Mouse (Mus musculus): ENCODE measurements around the gene Cd2ap. TPM values are rescaled to one million over a fixed set of nuclear protein-coding genes. Genes with fewer than 3 reads are reported as not detected.

The Cd2ap gene
- polyA plus RNA-seq, 1 experiment from 2014 or later: 8.3 TPM

- no peaks in the 10 kb centered on the region for H3K4me1 ChIP-seq (replicated peaks)
- no peaks in the 10 kb centered on the region for H3K27me3 ChIP-seq
- ATAC-seq: no peak
- WGBS: 88% methylated on average over 4 of the region's 4 CpGs
- no peak overlapping the region for H3K9ac ChIP-seq (replicated peaks)
- no peak overlapping the region for H3K4me2 ChIP-seq (replicated peaks)
- no peaks in the 10 kb centered on the region for H3K9me3 ChIP-seq
- no peak overlapping the region for H3K27ac ChIP-seq
- no peak overlapping the region for H3K4me3 ChIP-seq (replicated peaks)
- no peaks in the 10 kb centered on the region for H3K36me3 ChIP-seq
These were observed 10.8 kb upstream of the Cd2ap start for GRCm38 (mm10) chr17:42887282-42887707.

GRCm38 (mm10) chr17:42885091-42885501 is 8.6 kb upstream of the Cd2ap start:
- no peaks in the 10 kb centered on the region for H3K9me3 ChIP-seq
- 77% methylated on average over 7 of the region's 7 CpGs for WGBS
- ATAC-seq: no peak

DNA sequence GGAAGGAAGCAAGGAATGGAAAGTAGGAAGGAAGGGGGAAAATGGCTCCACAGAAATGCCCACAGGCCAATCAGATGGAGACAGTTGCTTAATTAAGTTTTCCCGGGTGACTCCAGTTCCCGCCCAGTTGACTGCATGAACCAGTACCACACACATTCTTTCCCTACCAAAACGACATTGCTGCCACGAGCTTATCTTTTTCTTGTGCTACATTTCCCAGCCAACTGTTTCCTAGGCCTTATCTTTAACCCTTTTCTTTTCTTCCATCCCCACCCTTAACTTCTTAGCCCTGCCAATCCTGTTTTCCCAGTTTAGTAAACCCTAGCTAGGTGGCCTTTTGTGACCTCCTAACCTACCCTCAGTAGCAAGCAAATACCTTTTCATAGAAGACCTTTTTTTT is 7.9 kb upstream of the Cd2ap start:
- Histone ChIP-seq H3K4me2 (replicated peaks) (no peak overlapping the region), H3K4me1 (replicated peaks) (no peaks in the 10 kb centered on the region), H3K36me3 (no peaks in the 10 kb centered on the region), H3K4me3 (replicated peaks) (no peak overlapping the region), H3K9me3 (no peaks in the 10 kb centered on the region), H3K27me3 (no peaks in the 10 kb centered on the region), H3K27ac (no peak overlapping the region), H3K9ac (replicated peaks) (no peak overlapping the region)
- 83% methylated on average over 4 of the region's 4 CpGs for WGBS
- no peak for ATAC-seq

More at GRCm38 (mm10) chr17:42885091-42885501, 8.6 kb upstream of the Cd2ap start:
- Histone ChIP-seq H3K9ac (replicated peaks) (no peak overlapping the region), H3K27me3 (no peaks in the 10 kb centered on the region), H3K27ac (no peak overlapping the region), H3K4me3 (replicated peaks) (no peak overlapping the region), H3K4me2 (replicated peaks) (no peak overlapping the region), H3K36me3 (no peaks in the 10 kb centered on the region), H3K4me1 (replicated peaks) (no peaks in the 10 kb centered on the region)

DNA sequence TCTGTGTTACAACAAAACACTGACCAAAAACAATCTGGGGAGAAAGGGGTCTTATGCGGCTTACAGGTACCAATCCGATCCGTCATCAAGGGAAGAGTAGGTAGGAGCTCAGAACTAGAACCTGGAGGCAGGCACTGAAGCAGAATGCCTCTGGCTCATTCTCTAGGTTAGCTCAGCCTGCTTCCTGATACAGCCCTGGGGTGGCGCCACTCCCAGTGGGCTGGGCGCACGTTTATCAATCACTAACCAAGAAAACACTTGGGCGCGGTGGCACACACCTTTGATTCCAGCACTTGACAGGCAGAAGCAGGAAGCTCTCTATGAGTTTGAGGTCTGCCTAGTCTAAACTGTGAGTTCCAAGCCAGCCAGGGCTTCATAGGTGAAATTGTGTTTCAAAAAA is 7.3 kb upstream of the Cd2ap start:
- H3K27me3 ChIP-seq: no peaks in the 10 kb centered on the region
- no peaks in the 10 kb centered on the region for H3K36me3 ChIP-seq
- H3K9me3 ChIP-seq: no peaks in the 10 kb centered on the region
- H3K9ac ChIP-seq (replicated peaks): no peak overlapping the region
- H3K4me3 ChIP-seq (replicated peaks): no peak overlapping the region
- no peaks in the 10 kb centered on the region for H3K4me1 ChIP-seq (replicated peaks)
- ATAC-seq: no peak
- no peak overlapping the region for H3K27ac ChIP-seq
- no peak overlapping the region for H3K4me2 ChIP-seq (replicated peaks)
- WGBS: 90% methylated on average over 8 of the region's 8 CpGs

DNA sequence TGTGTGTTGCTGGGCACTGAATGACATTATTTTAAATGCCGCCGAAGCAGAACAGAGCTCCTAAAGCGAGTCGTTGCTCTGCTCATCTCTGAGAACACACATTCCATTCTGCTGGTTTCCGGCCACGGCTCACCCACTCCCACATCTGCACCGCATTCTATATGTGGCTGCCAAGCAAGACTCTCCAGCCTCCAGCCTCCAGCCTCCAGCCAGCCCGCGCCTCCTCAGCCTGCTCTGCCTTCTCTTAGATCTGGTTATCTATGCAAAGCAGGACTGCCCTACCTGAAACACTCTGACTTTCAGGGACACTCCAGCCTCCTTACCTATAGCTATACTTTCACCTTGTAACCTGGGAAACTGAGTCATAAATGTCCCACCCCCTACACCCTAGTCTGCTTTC is 6.8 kb upstream of the Cd2ap start:
- Histone ChIP-seq H3K4me1 (replicated peaks) (no peaks in the 10 kb centered on the region), H3K9ac (replicated peaks) (no peak overlapping the region), H3K4me2 (replicated peaks) (no peak overlapping the region), H3K36me3 (no peaks in the 10 kb centered on the region), H3K27me3 (no peaks in the 10 kb centered on the region), H3K27ac (no peak overlapping the region), H3K9me3 (no peaks in the 10 kb centered on the region), H3K4me3 (replicated peaks) (no peak overlapping the region)
- no peak for ATAC-seq
- WGBS: 75% methylated on average over 9 of the region's 9 CpGs

DNA sequence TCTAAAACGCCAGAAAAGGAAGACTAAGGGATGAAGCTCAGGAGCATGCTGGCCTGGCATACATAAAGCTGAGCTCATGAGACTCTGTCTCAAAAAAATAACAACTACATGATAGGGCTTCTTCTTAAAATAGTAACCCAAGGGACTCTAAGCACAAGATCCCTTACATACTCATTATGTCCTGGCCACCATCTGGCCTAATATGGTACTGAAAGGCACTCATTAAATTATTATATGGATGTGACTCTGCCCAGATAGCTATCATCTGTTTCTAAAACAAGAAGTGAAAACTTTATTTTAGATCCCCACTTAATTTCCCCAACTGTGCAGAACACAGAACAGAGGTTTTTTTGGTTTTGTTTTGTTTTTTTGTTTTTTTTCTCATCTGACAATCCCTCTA is 6.4 kb upstream of the Cd2ap start:
- WGBS: 85% methylated on average over 1 of the region's 1 CpGs
- ATAC-seq: no peak
- H3K27me3 ChIP-seq: no peaks in the 10 kb centered on the region
- no peak overlapping the region for H3K27ac ChIP-seq
- H3K4me2 ChIP-seq (replicated peaks): no peak overlapping the region
- no peaks in the 10 kb centered on the region for H3K36me3 ChIP-seq
- no peaks in the 10 kb centered on the region for H3K4me1 ChIP-seq (replicated peaks)
- no peaks in the 10 kb centered on the region for H3K9me3 ChIP-seq
- H3K4me3 ChIP-seq (replicated peaks): no peak overlapping the region
- H3K9ac ChIP-seq (replicated peaks): no peak overlapping the region

DNA sequence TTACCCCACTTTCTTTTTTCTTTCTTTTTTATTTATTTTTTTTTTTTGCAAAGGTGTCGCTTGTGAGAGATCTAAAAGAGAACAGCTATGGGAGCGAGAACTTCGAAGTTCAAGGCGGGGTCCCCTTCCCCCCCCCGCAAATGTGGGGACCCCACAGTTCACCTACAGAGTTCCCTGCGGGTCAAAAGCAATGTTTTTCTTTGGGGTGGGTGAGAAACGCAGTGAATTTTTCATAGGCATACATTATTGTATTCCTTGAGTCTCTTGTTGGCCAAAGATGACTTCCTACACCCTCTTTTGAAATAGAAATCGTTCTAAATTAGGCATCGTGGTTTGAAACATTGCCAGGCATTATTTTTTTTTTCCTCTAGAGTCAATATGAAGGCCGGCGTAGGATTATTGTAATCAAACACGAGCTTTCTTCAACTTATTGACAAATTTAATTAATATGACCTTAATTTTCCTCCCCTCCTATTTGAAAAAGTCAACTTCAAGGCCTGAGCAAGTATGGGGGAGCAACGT is 500 bp upstream of the Cd2ap start:
- WGBS: 36% methylated on average over 13 of the region's 13 CpGs
- Histone ChIP-seq H3K4me1 (replicated peaks) (peaks cover 20% of the 10 kb centered on the region), H3K4me2 (replicated peaks) (peak overlapping the region; percentile 68), H3K9ac (replicated peaks) (peak overlapping the region; percentile 95), H3K9me3 (no peaks in the 10 kb centered on the region), H3K4me3 (replicated peaks) (peak overlapping the region; percentile 90), H3K27me3 (no peaks in the 10 kb centered on the region), H3K36me3 (no peaks in the 10 kb centered on the region), H3K27ac (peak overlapping the region; percentile 94; the same call in 1 of the 2 replicates)
- peak; percentile 1; the same call in 1 of the 2 replicates for ATAC-seq

- WGBS: under 1% methylated on average over 17 of the region's 17 CpGs
These were observed 879 bp downstream of the Cd2ap start for GRCm38 (mm10) chr17:42875571-42876000.

GRCm38 (mm10) chr17:42875015-42875414 is 1.4 kb downstream of the Cd2ap start:
- H3K4me3 ChIP-seq (replicated peaks): peak overlapping the region; percentile 90
- H3K9me3 ChIP-seq: no peaks in the 10 kb centered on the region
- H3K27ac ChIP-seq: 0 out of 2 replicates have a peak overlapping the region, but pooled peaks have one; percentile 9
- peak overlapping the region; percentile 95 for H3K9ac ChIP-seq (replicated peaks)
- no peaks in the 10 kb centered on the region for H3K27me3 ChIP-seq
- WGBS: 13% methylated on average over 6 of the region's 6 CpGs
- H3K36me3 ChIP-seq: no peaks in the 10 kb centered on the region
- peak overlapping the region; percentile 68 for H3K4me2 ChIP-seq (replicated peaks)
- ATAC-seq: no peak
- H3K4me1 ChIP-seq (replicated peaks): peaks cover 20% of the 10 kb centered on the region

More at GRCm38 (mm10) chr17:42875571-42876000, 879 bp downstream of the Cd2ap start:
- Histone ChIP-seq H3K9me3 (no peaks in the 10 kb centered on the region), H3K27ac (no peak overlapping the region), H3K27me3 (no peaks in the 10 kb centered on the region), H3K4me1 (replicated peaks) (peaks cover 20% of the 10 kb centered on the region), H3K36me3 (no peaks in the 10 kb centered on the region), H3K4me3 (replicated peaks) (peak overlapping the region; percentile 90), H3K9ac (replicated peaks) (peak overlapping the region; percentile 95), H3K4me2 (replicated peaks) (peak overlapping the region; percentile 68)
- peak; percentile 22; the same call in 1 of the 2 replicates for ATAC-seq

GRCm38 (mm10) chr17:42870465-42870864 is 6.0 kb downstream of the Cd2ap start:
- Histone ChIP-seq H3K27me3 (no peaks in the 10 kb centered on the region), H3K4me1 (replicated peaks) (peaks cover 18% of the 10 kb centered on the region), H3K4me2 (replicated peaks) (no peak overlapping the region), H3K4me3 (replicated peaks) (no peak overlapping the region), H3K9ac (replicated peaks) (no peak overlapping the region), H3K9me3 (no peaks in the 10 kb centered on the region), H3K27ac (no peak overlapping the region), H3K36me3 (no peaks in the 10 kb centered on the region)
- ATAC-seq: no peak

DNA sequence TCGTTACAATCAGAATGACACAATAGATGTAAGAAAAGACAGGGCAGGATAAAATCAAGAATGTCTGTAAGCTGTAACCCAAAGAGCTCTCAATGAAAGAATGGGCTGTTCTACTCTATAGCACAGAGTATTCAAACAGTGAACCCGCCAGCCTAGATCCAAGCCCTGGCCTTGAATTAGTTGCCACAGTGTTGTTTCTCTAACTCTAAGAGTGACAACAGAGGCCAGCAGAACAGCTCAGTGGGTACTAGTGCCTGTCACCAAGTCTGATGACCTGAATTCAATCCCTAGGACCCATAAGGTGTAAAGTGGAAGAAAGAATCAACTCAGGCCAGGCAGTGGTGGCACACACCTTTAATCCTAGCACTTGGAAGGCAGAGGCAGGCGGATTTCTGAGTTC is 13.3 kb downstream of the Cd2ap start:
- Histone ChIP-seq H3K36me3 (no peaks in the 10 kb centered on the region), H3K9me3 (no peaks in the 10 kb centered on the region), H3K9ac (replicated peaks) (no peak overlapping the region), H3K4me3 (replicated peaks) (no peak overlapping the region), H3K27me3 (no peaks in the 10 kb centered on the region), H3K4me1 (replicated peaks) (no peaks in the 10 kb centered on the region), H3K4me2 (replicated peaks) (no peak overlapping the region), H3K27ac (no peak overlapping the region)
- ATAC-seq: no peak
- 49% methylated on average over 3 of the region's 3 CpGs for WGBS

- H3K27me3 ChIP-seq: no peaks in the 10 kb centered on the region
- WGBS: 100% methylated on average over 1 of the region's 1 CpGs
- no peaks in the 10 kb centered on the region for H3K9me3 ChIP-seq
- H3K36me3 ChIP-seq: no peaks in the 10 kb centered on the region
- no peak overlapping the region for H3K9ac ChIP-seq (replicated peaks)
- no peak overlapping the region for H3K4me2 ChIP-seq (replicated peaks)
- ATAC-seq: no peak
- H3K4me3 ChIP-seq (replicated peaks): no peak overlapping the region
- H3K4me1 ChIP-seq (replicated peaks): no peaks in the 10 kb centered on the region
- H3K27ac ChIP-seq: no peak overlapping the region
These were observed 16.1 kb downstream of the Cd2ap start for GRCm38 (mm10) chr17:42860370-42860769.

DNA sequence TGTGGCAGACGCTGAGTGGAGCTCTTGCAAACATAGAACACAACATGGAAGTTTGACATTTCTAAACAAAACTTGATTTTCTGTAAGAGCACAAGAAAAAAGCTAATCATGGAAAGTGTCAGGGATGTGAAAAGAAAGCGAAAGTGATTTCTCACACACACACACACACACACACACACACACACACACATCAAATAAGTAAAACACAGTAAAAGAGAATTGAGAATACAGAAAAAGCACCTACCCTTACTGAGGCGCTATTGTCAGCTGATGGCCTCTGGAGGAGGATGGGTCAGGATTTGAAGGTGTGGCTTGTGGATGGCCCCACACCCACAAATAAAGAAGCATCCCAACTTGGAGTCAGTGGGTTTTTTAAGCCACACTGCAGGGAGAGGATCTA is 19.0 kb downstream of the Cd2ap start:
- H3K36me3 ChIP-seq: no peaks in the 10 kb centered on the region
- no peaks in the 10 kb centered on the region for H3K9me3 ChIP-seq
- H3K4me3 ChIP-seq (replicated peaks): no peak overlapping the region
- ATAC-seq: no peak
- no peaks in the 10 kb centered on the region for H3K4me1 ChIP-seq (replicated peaks)
- H3K27ac ChIP-seq: no peak overlapping the region
- no peak overlapping the region for H3K9ac ChIP-seq (replicated peaks)
- 89% methylated on average over 3 of the region's 3 CpGs for WGBS
- no peak overlapping the region for H3K4me2 ChIP-seq (replicated peaks)
- H3K27me3 ChIP-seq: no peaks in the 10 kb centered on the region

Measured in midbrain, embryonic 13.5 days (tissue).